8 mouse cellular contexts compared by ENCODE assay signal in genomic region chr2:181147546-181148317, GRCm38 (mm10). TPM values are rescaled to one million over a fixed set of nuclear protein-coding genes. Genes with fewer than 3 reads are reported as not detected.
DNase-seq lines count a peak whose midpoint lies in the region; ATAC-seq and TF ChIP-seq lines count a peak whose summit lies in the region.

No protein-coding gene starts in this region.

- TF ChIP-seq CTCF in stomach, postnatal 0 days (IDR thresholded peaks at IDR 0.05; ENCODE audit: low read depth): no peak

- 4% methylated on average over 45 of the region's 61 CpGs for WGBS in heart, embryonic 14.5 days
- under 1% methylated on average over 57 of the region's 61 CpGs for WGBS in stomach, postnatal 0 days

- peak; percentile 52; the same call in 1 of the 2 replicates for ATAC-seq in heart, embryonic 14.5 days (ENCODE audit: insufficient number of reproducible peaks, insufficient read depth, low FRiP score, low read depth)
- ATAC-seq in stomach, postnatal 0 days (ENCODE audit: low FRiP score, low TSS enrichment): no peak

- peak; percentile 65 to 76 for DNase-seq in cerebellum, postnatal 25 days
- no peak for DNase-seq in cerebellum, adult 9-10 months
- peak; percentile 69 for DNase-seq in kidney, postnatal 14 days
- DNase-seq in mesoderm, embryonic 11.5 days (ENCODE audit: low read depth, low spot score): peak; percentile 49
- DNase-seq in stomach, postnatal 0 days (ENCODE audit: low spot score): no peak
- no peak for DNase-seq in ovary, postnatal 10 days (ENCODE audit: low spot score)

- peaks cover 16% of the 10 kb centered on the region; the same call in 1 of the 2 replicates for H3K27me3 ChIP-seq in heart, embryonic 14.5 days (ENCODE audit: control insufficient read depth, insufficient read depth, low read length)
- no peaks in the 10 kb centered on the region for H3K27me3 ChIP-seq in stomach, postnatal 0 days (ENCODE audit: control insufficient read depth, insufficient read depth, low read length)

- H3K4me2 ChIP-seq in heart, embryonic 14.5 days (ENCODE audit: low read length): peak overlapping the region; percentile 72
- peak overlapping the region; percentile 64 for H3K4me2 ChIP-seq in stomach, postnatal 0 days (replicated peaks; ENCODE audit: low read depth)

- H3K4me1 ChIP-seq in brown adipose tissue, adult 24 weeks (ENCODE audit: control insufficient read depth, insufficient read depth, insufficient read length, low read length): peaks cover 7% of the 10 kb centered on the region; the same call in 1 of the 2 replicates
- peaks cover 10 to 16% of the 10 kb centered on the region in 2 experiments for H3K4me1 ChIP-seq in heart, embryonic 14.5 days (ENCODE audit: control insufficient read depth in 2 of 2, insufficient read depth in 2 of 2, low read length in 2 of 2)
- H3K4me1 ChIP-seq in stomach, postnatal 0 days (replicated peaks; ENCODE audit: control insufficient read depth, insufficient read depth): no peaks in the 10 kb centered on the region

- no peaks in the 10 kb centered on the region for H3K9me3 ChIP-seq in heart, embryonic 14.5 days (ENCODE audit: control insufficient read depth, low read length)
- H3K9me3 ChIP-seq in stomach, postnatal 0 days (ENCODE audit: control insufficient read depth, low read length): no peaks in the 10 kb centered on the region

- H3K9ac ChIP-seq in heart, embryonic 14.5 days (ENCODE audit: low read length): no peak overlapping the region; the same call in 1 of the 2 replicates
- no peak overlapping the region for H3K9ac ChIP-seq in stomach, postnatal 0 days (ENCODE audit: low read length)

- H3K27ac ChIP-seq in brown adipose tissue, adult 24 weeks (replicated peaks; ENCODE audit: low read depth, low read length): no peak overlapping the region
- H3K27ac ChIP-seq in heart, embryonic 14.5 days (replicated peaks in 1 of 2; ENCODE audit: control insufficient read depth in 1 of 2, insufficient read depth in 1 of 2, low read depth in 2 of 2, low read length in 2 of 2): no peak overlapping the region
- H3K27ac ChIP-seq in stomach, postnatal 0 days (replicated peaks): no peak overlapping the region

- peak overlapping the region; percentile 41 for H3K4me3 ChIP-seq in brown adipose tissue, adult 24 weeks (ENCODE audit: insufficient read depth, low read depth, low read length)
- H3K4me3 ChIP-seq in heart, embryonic 14.5 days (ENCODE audit: control insufficient read depth in 1 of 2, insufficient read depth in 1 of 2, low read depth in 1 of 2, low read length in 2 of 2): peak overlapping the region; percentile 37 to 39
- H3K4me3 ChIP-seq in stomach, postnatal 0 days (ENCODE audit: low read depth, low read length): peak overlapping the region; percentile 36

- no peak for TF ChIP-seq EP300 in stomach, postnatal 0 days (optimal IDR thresholded peaks at IDR 0.05)

- H3K36me3 ChIP-seq in heart, embryonic 14.5 days (ENCODE audit: control insufficient read depth, insufficient read depth, low read length): peaks cover 59% of the 10 kb centered on the region
- H3K36me3 ChIP-seq in stomach, postnatal 0 days (ENCODE audit: control insufficient read depth, insufficient read depth, low read length): no peaks in the 10 kb centered on the region

RNA-seq across cellular contexts. Expression of gene Eef1a2, which starts 9.1 kb away (rescaled TPM):
- polyA plus RNA-seq in brown adipose tissue, adult 24 weeks (2012; ENCODE audit: insufficient read depth, insufficient read length, missing spikeins): 11.3 and 18.8 TPM in 2 replicates
- polyA plus RNA-seq in heart, embryonic 14.5 days (2014; fragmentation: Nextera tagmentation; extraction: Ambion mirVana): 22.6 and 24.7 TPM in 2 replicates
- 0.40 and 0.42 TPM in 2 replicates for polyA plus RNA-seq in stomach, postnatal 0 days (2015; fragmentation: Nextera tagmentation; extraction: Ambion mirVana)

RNA-seq across cellular contexts. Expression of gene Kcnq2, which starts 12.6 kb away (rescaled TPM):
- not detected in 2 replicates for polyA plus RNA-seq in brown adipose tissue, adult 24 weeks (2012; ENCODE audit: insufficient read depth, insufficient read length, missing spikeins)
- 0.11 TPM in 1 of 2 replicates, not detected in the other for polyA plus RNA-seq in heart, embryonic 14.5 days (2014; fragmentation: Nextera tagmentation; extraction: Ambion mirVana)
- 0.42 and 0.59 TPM in 2 replicates for polyA plus RNA-seq in stomach, postnatal 0 days (2015; fragmentation: Nextera tagmentation; extraction: Ambion mirVana)

RNA-seq across cellular contexts. Expression of gene Ppdpf, which starts 39.3 kb away (rescaled TPM):
- 153 and 205 TPM in 2 replicates for polyA plus RNA-seq in brown adipose tissue, adult 24 weeks (2012; ENCODE audit: insufficient read depth, insufficient read length, missing spikeins)
- polyA plus RNA-seq in heart, embryonic 14.5 days (2014; fragmentation: Nextera tagmentation; extraction: Ambion mirVana): 181 and 193 TPM in 2 replicates
- 294 and 310 TPM in 2 replicates for polyA plus RNA-seq in stomach, postnatal 0 days (2015; fragmentation: Nextera tagmentation; extraction: Ambion mirVana)

RNA-seq across cellular contexts. Expression of gene Ptk6, which starts 54.9 kb away (rescaled TPM):
- polyA plus RNA-seq in brown adipose tissue, adult 24 weeks (2012; ENCODE audit: insufficient read depth, insufficient read length, missing spikeins): not detected in 2 replicates
- not detected in 2 replicates for polyA plus RNA-seq in heart, embryonic 14.5 days (2014; fragmentation: Nextera tagmentation; extraction: Ambion mirVana)
- polyA plus RNA-seq in stomach, postnatal 0 days (2015; fragmentation: Nextera tagmentation; extraction: Ambion mirVana): 5.8 and 5.9 TPM in 2 replicates

Comparison
In these comparisons a context has a peak if more than half of its experiments do, and no peak if none do; other contexts are left out.
1. DNase-seq: peak in cerebellum, postnatal 25 days (2 of 2), kidney, postnatal 14 days (single experiment) and mesoderm, embryonic 11.5 days (single experiment); none in cerebellum, adult 9-10 months (single experiment), stomach, postnatal 0 days (single experiment) and ovary, postnatal 10 days (single experiment).
2. Peak in every context shown above with its lines, with median percentiles within 50 percentile points of each other: H3K4me3 ChIP-seq.